Mouse (Mus musculus): ENCODE measurements around the gene Gpm6a.

Gpm6a gene

DNA sequence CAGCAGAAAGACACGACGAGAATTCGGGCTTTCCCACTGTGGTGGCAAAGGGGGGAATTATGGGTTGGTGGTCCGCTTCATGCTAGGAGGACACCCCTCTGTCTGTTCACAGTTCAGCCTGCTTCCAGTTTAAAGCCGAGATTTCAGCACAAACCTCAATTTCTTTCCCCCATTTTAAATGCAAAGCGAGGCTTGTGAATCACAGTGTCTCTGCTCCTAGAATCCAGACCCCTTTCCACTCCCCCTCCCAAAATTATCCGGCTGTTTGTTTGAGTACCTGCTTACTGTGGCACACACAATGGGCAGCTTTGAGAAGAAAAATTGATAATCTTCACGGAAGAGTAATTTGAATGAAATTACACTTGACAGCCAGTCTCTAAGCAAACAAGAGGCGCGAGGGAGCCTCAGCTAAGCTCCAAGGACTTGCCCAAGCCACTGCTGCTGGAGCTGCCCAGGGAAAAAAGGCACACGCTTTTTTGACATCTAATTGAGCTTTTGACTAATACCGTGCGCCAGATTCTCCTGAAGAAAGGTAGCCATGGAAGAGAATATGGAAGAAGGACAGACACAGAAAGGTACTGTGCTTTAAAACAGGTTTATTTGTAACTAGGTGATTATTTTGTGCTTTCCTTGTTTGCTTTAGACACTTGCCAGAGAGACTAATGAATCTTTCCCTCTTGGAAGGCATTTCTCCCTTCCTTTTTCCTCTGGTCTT is at the start of gene Gpm6a:
Gpm6a (plus strand) TSS at position 103 of the 715 bp plus-strand sequence.
- no peak for DNase-seq (ENCODE audit: low read depth in 1 of 2, low spot score in 2 of 2)

GRCm38 (mm10) chr8:54912891-54913290 is 41.8 kb upstream of the Gpm6a start:
- no peak for DNase-seq (ENCODE audit: low read depth in 1 of 2, low spot score in 2 of 2)

GRCm38 (mm10) chr8:54917710-54918109 is 36.9 kb upstream of the Gpm6a start:
- no peak for DNase-seq (ENCODE audit: low read depth in 1 of 2, low spot score in 2 of 2)

DNA sequence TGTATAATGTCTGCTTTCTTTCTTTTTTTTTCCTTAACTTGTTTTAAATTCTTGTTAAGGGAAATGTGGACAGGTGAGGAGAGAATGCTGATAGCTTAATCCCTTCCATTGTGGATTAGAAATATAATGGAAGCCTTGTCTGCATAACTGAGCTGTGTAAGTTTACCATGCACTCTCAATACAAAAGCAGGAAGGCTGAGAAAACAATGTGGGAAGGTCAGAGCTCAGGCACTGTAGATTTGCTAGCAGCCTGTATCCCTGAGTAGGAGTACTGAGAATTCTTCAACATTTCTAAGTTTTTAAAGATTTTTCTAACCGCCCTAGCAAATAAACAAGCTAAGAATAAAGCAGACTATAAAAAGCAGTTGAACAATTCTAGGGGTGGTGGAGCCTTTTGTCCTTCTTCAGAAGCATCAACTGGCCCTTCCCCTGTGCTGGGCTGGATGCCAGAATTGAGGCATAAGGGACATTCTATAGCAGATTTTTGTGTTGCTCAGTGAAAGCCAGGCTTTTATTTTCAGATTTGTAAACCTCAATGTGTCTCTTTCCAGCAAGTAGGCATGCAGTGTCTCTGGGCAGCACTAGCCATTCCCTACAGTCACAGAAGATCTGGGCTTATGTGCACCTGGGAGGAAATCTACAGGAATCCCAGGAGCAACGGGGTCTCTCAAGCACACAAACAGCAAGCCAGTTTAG is 32.3 kb upstream of the Gpm6a start:
- no peak for DNase-seq (ENCODE audit: low read depth in 1 of 2, low spot score in 2 of 2)

- DNase-seq (ENCODE audit: low read depth in 1 of 2, low spot score in 2 of 2), result no peak
Observed at GRCm38 (mm10) chr8:54924936-54925335, 29.7 kb upstream of the Gpm6a start.

DNA sequence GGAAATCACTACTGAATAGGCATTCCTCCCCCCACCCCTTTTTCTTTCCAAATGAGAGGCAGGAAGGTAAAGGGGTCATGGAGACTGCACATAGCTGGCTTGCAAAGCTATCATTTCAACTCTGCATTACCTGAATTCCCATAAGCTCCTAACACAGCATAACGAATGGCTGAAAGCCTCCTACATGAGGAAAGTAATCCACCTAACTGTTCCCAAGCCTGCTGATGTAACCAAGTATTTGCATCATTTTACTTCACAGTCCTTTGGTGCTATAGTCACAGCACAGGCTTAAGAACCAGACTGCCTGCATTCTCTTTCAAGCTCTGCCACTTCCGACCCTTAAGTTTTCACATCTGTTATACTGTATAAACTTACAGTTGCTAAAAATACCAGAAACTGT is 22.3 kb upstream of the Gpm6a start:
- DNase-seq (ENCODE audit: low read depth in 1 of 2, low spot score in 2 of 2), result no peak

- DNase-seq (ENCODE audit: low read depth in 1 of 2, low spot score in 2 of 2), result no peak
Observed at GRCm38 (mm10) chr8:54953351-54953750, 1.3 kb upstream of the Gpm6a start.

- DNase-seq (ENCODE audit: low read depth in 1 of 2, low spot score in 2 of 2), result no peak
Observed at GRCm38 (mm10) chr8:54954030-54954429, 613 bp upstream of the Gpm6a start.

DNA sequence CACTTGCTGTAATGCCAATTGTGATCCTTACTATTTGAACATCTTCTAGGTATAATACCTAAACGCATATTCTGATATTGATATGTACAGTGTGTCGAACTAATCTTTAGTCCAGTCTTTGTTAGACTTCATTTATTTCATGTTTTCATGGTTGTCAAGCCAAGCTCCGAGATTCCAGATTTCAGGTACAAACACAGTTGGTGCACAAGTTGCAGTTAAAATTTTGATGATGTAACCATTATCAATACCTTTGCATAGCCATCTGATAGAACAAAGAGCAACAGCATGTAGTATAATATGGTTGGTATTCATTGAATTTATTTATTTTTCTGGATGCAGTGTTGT is 785 bp downstream of the Gpm6a start:
- DNase-seq (ENCODE audit: low read depth in 1 of 2, low spot score in 2 of 2), result no peak

DNA sequence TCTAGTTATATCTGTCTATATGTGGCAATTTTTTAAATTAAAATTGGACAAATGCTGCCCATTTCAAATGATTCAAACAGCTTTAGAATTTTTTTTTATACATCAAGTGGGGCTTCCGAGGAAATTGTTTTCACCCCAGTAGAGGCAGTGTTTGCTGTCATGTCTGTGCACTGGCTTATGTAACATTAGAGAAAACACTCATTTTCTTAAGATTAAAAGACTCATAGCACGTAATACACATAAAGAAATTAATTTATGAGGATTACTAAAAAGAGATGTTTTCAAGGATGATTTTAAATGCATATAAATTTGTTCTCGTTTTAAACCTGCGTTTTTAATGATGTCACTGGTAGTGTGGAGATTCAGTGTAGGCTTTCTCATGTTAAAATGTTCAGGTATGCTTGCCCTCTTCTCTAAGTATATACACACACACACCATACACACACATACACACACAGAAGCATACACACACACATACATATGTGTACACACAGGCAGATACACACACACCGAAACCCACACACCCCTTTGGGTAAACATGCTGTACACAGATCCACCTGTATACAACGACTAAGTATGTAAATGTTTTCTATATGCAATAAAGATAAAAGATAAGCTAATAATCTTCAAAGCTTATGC is 1.4 kb downstream of the Gpm6a start:
- DNase-seq (ENCODE audit: low read depth in 1 of 2, low spot score in 2 of 2), result no peak

DNA sequence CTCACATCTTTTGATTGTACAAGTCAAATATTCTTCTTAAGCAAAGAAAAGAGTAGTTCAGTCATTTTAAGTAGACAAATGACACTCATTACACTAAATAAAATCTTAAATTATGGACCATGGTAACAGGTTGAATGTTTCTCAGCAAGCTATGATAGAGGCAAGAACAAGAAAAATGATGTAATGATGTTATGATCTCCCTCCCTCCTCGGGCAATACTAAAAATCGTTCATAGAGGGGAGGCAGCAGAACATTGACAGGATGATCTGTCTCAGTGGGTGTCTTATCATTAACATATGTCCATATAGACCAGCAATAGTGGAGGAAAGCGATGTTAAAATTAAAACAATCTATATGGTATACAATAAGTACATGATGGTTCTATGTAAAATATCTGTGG is 2.1 kb downstream of the Gpm6a start:
- no peak for DNase-seq (ENCODE audit: low read depth in 1 of 2, low spot score in 2 of 2)

DNA sequence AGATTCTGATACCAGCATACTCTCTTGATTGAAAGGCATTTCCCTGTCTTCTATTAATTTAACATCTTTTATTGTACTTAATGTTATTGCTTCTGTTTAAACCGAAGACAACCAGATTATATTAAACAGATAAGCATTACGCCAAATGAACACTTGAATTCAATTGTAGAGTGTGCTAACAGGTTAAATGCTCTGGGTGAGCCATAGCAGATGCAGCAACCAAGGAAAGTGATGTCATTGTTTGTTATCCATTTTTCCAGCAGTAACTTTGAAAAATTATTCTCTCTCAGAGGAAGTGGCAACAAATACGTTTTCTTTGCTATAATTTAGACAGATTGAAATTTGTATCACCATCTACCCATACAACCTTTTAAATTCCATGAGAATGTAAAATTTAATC is 2.9 kb downstream of the Gpm6a start:
- no peak for DNase-seq (ENCODE audit: low read depth in 1 of 2, low spot score in 2 of 2)

DNA sequence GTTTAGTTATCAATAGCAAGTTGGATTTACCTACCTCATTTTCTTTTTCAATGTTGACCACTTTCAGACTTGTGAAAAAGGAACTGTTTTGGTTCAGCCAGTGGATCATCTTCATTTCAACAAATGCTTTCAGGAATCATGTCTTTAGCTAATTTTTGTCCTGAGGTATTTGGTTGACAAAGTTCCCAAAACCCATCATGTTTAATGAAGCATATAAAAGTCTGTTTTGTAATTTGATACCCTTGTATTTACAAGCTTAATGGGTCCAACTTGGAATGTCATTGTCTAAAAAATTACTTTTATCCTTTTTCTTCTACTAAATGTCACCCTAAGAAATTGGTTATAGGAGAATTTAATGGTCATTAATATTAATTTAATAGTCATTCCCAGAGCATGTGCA is 6.9 kb downstream of the Gpm6a start:
- no peak for DNase-seq (ENCODE audit: low read depth in 1 of 2, low spot score in 2 of 2)

DNA sequence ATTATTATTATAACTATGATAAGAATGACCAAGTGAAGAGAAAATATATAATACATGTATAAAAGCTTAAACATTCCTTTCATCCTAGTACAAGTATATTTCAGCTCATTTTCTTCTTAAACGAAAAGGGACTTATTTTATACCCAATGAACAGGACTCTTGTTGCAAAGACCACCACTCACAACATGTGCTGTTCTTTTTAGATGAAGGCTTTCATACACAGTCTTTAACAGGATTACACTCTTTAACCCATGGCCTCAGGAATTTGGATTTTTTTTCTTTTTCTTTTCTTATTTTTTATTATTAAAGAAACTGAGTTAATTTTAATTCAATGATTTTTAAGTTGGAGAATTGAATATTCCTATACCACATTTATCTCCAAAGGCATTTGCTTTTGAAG is 20.4 kb downstream of the Gpm6a start:
- no peak for DNase-seq (ENCODE audit: low read depth in 1 of 2, low spot score in 2 of 2)

GRCm38 (mm10) chr8:54975506-54975905 is 20.9 kb downstream of the Gpm6a start:
- DNase-seq (ENCODE audit: low read depth in 1 of 2, low spot score in 2 of 2), result no peak

GRCm38 (mm10) chr8:54975927-54976326 is 21.3 kb downstream of the Gpm6a start:
- no peak for DNase-seq (ENCODE audit: low read depth in 1 of 2, low spot score in 2 of 2)

DNA sequence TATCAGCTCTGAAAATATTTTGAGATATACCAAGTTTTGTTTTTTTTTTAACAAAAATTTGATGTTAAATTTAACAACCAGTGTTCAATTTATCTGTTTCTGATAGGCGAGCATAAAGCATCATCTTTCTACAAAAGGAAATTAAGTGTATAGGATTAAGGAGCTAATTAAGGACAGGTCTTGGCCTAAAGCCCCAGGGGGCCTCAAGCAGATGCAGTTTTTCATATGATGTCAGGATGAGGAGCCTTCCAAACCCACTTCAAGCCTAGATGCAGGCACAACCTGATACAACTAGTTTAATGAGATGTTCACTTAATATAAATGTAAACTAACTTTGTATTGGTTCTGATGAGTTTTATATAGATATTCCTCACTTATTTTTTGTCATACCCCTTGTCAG is 22.0 kb downstream of the Gpm6a start:
- DNase-seq (ENCODE audit: low read depth in 1 of 2, low spot score in 2 of 2), result no peak

GRCm38 (mm10) chr8:54986791-54987190 is 32.1 kb downstream of the Gpm6a start:
- no peak for DNase-seq (ENCODE audit: low read depth in 1 of 2, low spot score in 2 of 2)

DNA sequence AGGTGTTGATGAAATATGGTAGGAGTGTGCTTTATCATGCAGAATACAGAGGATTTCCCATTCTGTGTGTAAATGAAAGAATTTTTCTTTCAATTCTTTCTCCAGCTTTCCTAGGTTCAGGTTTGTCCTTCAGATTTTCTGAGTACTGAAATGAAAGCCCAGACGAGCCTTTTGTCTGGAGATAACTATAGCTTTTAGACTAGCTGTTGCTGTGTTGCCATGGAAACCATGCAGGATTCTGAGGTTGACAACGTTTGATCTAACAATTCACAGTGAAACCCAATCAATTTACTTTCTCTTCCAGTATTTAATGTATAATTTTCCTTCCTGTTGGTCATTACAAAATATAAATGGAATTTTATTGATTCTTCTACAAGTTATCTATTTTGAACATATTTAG is 34.5 kb downstream of the Gpm6a start:
- DNase-seq (ENCODE audit: low read depth in 1 of 2, low spot score in 2 of 2), result no peak

GRCm38 (mm10) chr8:54991840-54992609 is 37.4 kb downstream of the Gpm6a start:
- DNase-seq (ENCODE audit: low read depth in 1 of 2, low spot score in 2 of 2), result no peak

DNA sequence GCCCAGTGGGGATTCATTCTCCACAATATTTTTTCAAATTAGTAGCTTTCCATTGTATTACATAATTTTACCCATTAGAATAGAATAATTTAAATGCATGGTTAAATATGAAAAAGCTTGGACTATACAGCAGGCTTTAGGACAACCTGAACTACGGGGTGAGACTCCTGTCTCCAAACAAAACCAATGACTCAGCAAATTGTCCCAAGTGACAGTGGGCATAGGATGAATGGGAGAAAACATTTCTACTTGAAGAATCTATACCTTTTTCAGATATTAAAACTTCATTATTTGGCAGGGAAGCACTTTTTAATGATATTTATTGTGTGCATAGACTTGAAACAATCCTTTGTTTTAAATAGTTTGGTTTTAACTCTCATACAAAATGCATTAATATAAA is 41.0 kb downstream of the Gpm6a start:
- DNase-seq (ENCODE audit: low read depth in 1 of 2, low spot score in 2 of 2), result no peak

DNA sequence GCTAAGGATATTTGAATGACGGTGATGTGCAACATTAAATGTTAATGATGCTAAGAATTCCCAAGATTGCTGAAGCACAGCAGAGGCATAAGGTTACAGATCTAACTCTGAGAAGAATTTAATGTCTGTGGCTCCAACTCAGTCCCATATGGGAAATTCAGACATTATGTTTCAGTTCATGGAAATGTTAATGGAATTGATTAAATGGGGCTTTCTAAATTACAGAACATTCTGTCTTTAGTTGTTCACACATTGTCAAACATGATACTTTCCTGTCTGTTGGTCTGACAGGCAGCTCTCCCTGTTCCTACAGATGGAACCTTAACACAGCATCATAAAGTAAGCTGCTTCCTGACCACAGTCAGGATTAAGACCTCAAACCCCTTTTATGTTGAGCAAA is 47.8 kb downstream of the Gpm6a start:
- no peak for DNase-seq (ENCODE audit: low read depth in 1 of 2, low spot score in 2 of 2)
